Mouse (Mus musculus) colon, adult 2 months (tissue): ENCODE results near the gene Spc25. TPM values are rescaled to one million over a fixed set of nuclear protein-coding genes. Genes with fewer than 3 reads are reported as not detected.

Experiments used
- polyA plus RNA-seq: library from polyadenylated mRNA; depleted of rRNA; stranded (reverse); fragments of >200 nt; gene quantifications from 2 replicates; pipeline ENCODE4 v1.2.3, GENCODE M21; 2012; rRNA removed

Gene Spc25
- 0.61 and 1.9 TPM in 2 replicates for polyA plus RNA-seq

DNA sequence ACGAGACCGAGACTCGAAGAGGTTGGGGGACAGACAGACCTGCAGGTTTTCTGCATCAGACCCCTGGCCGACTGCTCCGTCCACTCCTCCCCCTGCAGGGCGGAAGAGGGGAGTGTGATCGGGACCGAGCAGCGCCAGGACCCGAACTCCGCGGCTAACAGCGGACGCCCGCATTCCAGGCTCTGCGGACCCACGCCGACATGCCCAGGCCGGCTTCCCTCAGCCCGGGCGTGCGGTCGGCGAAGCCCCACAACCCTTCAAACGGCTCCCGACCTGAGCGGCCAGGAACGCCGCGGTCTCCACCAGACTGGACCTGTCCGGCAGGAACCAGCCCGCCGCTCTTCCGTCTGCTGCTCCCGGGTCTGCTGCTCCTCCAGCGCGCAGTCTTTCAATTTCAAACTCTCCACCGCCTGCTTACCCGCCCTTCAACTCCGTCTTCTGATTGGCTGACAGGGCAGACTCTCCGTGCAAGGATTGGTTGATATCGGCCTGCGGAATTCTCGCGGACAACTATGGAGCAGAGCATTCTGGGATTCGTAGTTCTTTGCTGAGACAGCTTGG, at the start of gene Spc25:
Spc25 (minus strand) TSS at position 404 of the 561 bp plus-strand sequence.

DNA sequence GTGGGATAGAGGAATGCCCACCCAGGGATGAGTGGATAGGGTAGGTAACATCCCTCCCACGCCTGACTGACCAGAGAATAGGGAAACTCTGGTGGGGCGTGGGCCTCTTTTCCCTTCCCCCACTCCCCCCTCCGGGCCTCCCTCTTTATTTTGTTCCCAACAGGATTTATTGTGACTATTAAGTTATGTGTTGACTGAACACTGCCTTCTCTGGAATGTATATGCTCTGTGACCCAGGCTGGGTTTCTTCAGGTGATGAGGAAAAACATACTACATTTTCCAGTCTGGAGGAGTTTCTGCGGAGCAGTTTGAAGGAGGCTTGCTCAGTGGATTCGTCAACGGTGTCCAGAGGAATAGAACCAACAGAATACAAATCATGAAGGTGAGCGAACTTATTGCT, 4.8 kb upstream of the Spc25 start, which contains the start of gene G6pc2:
G6pc2 (plus strand) TSS at position 301 of the 400 bp plus-strand sequence.

Other genes starting within 250 kb of the Spc25 start
- 3.4 and 4.4 TPM in 2 replicates for gene Nostrin, start 70.4 kb downstream of the Spc25 start, polyA plus RNA-seq
- gene G6pc2, start 4.9 kb upstream of the Spc25 start, polyA plus RNA-seq = 0.17 and 0.67 TPM in 2 replicates
- not detected in 2 replicates for gene Abcb11, start 136.4 kb upstream of the Spc25 start, polyA plus RNA-seq
- 2.8 and 4.0 TPM in 2 replicates for gene Dhrs9, start 174.3 kb upstream of the Spc25 start, polyA plus RNA-seq